Mouse (Mus musculus): ENCODE measurements around the gene Fmo6. TPM values are rescaled to one million over a fixed set of nuclear protein-coding genes. Genes with fewer than 3 reads are reported as not detected.
A peak's percentile ranks its signal among the peaks of the same experiment; 100 is the strongest.

The Fmo6 gene
- not detected for total RNA-seq (2021)
- long read RNA-seq, experiment 1 = 0 reads
- long read RNA-seq, experiment 2 = 0 reads

GRCm38 (mm10) chr1:162937415-162937814 lies at the start of gene Fmo6:
Gene Fmo6, minus strand, starts transcription at chr1:162937515.
- no peak for TF ChIP-seq CTCF (IDR thresholded peaks at IDR 0.05)
- intact Hi-C loops (cut with DNase I) = loop anchor here (5.0 kb wide), 1 partner anchor 40 kb away; the partner anchor contains the start of gene Fmo2
- Histone ChIP-seq H3K27ac (peak within 1 kb of the TSS; percentile 68), H3K4me3 (no peak within 1 kb of the TSS)
- no peak for DNase-seq

GRCm38 (mm10) chr1:162986777-162987176 lies 49.5 kb upstream of the Fmo6 start:
- Histone ChIP-seq H3K4me3 (no peak overlapping the region), H3K27ac (no peak overlapping the region)
- DNase-seq = no peak
- TF ChIP-seq CTCF (IDR thresholded peaks at IDR 0.05) = no peak
- intact Hi-C loops (cut with DNase I) = no loop called here

GRCm38 (mm10) chr1:162986121-162986748 lies 48.9 kb upstream of the Fmo6 start:
- Histone ChIP-seq H3K4me3 (no peak overlapping the region), H3K27ac (no peak overlapping the region)
- DNase-seq = no peak
- intact Hi-C loops (cut with DNase I) = no loop called here
- TF ChIP-seq CTCF (IDR thresholded peaks at IDR 0.05) = no peak

GRCm38 (mm10) chr1:162984428-162984827 lies 47.1 kb upstream of the Fmo6 start, which contains the start of gene Fmo3:
Gene Fmo3, minus strand, starts transcription at chr1:162984528.
- no peak for TF ChIP-seq CTCF (IDR thresholded peaks at IDR 0.05)
- H3K27ac ChIP-seq = no peak within 1 kb of the TSS
- no peak within 1 kb of the TSS for H3K4me3 ChIP-seq
- no peak for DNase-seq
- intact Hi-C loops (cut with DNase I) = no loop called here

- no peak for DNase-seq
- TF ChIP-seq CTCF (IDR thresholded peaks at IDR 0.05) = no peak
- H3K4me3 ChIP-seq = no peak overlapping the region
- intact Hi-C loops (cut with DNase I) = no loop called here
- H3K27ac ChIP-seq = no peak overlapping the region
Observed at GRCm38 (mm10) chr1:162963556-162963955, 26.2 kb upstream of the Fmo6 start.

- no peak for TF ChIP-seq CTCF (IDR thresholded peaks at IDR 0.05)
- intact Hi-C loops (cut with DNase I) = no loop called here
- no peak overlapping the region for H3K4me3 ChIP-seq
- no peak overlapping the region; the same call in 1 of the 2 replicates for H3K27ac ChIP-seq
- no peak for DNase-seq
Observed at GRCm38 (mm10) chr1:162957422-162957821, 20.1 kb upstream of the Fmo6 start.

- DNase-seq = no peak
- Histone ChIP-seq H3K27ac (peak overlapping the region; percentile 61), H3K4me3 (no peak overlapping the region)
- intact Hi-C loops (cut with DNase I) = no loop called here
- TF ChIP-seq CTCF (IDR thresholded peaks at IDR 0.05) = no peak
Observed at GRCm38 (mm10) chr1:162953079-162953478, 15.8 kb upstream of the Fmo6 start.

- no peak for DNase-seq
- H3K27ac ChIP-seq = no peak overlapping the region
- TF ChIP-seq CTCF (IDR thresholded peaks at IDR 0.05) = no peak
- no peak overlapping the region for H3K4me3 ChIP-seq
- intact Hi-C loops (cut with DNase I) = no loop called here
Observed at GRCm38 (mm10) chr1:162949763-162950162, 12.4 kb upstream of the Fmo6 start.

GRCm38 (mm10) chr1:162947934-162948333 lies 10.6 kb upstream of the Fmo6 start:
- TF ChIP-seq CTCF (IDR thresholded peaks at IDR 0.05) = no peak
- intact Hi-C loops (cut with DNase I) = no loop called here
- Histone ChIP-seq H3K27ac (no peak overlapping the region), H3K4me3 (no peak overlapping the region)
- no peak for DNase-seq

- intact Hi-C loops (cut with DNase I) = no loop called here
- Histone ChIP-seq H3K27ac (no peak overlapping the region), H3K4me3 (no peak overlapping the region)
- no peak for DNase-seq
- TF ChIP-seq CTCF (IDR thresholded peaks at IDR 0.05) = no peak
Observed at GRCm38 (mm10) chr1:162946837-162947558, 9.7 kb upstream of the Fmo6 start.

- H3K4me3 ChIP-seq = no peak overlapping the region
- intact Hi-C loops (cut with DNase I) = no loop called here
- TF ChIP-seq CTCF (IDR thresholded peaks at IDR 0.05) = no peak
- DNase-seq = no peak
- no peak overlapping the region for H3K27ac ChIP-seq
Observed at GRCm38 (mm10) chr1:162943700-162944099, 6.4 kb upstream of the Fmo6 start.

- peak; percentile 35 for DNase-seq
- intact Hi-C loops (cut with DNase I) = loop anchor here (5.0 kb wide), 1 partner anchor 42 kb away; the partner anchor contains the start of gene Fmo2
- H3K27ac ChIP-seq = peak overlapping the region; percentile 68
- H3K4me3 ChIP-seq = no peak overlapping the region
- TF ChIP-seq CTCF (IDR thresholded peaks at IDR 0.05) = no peak
Observed at GRCm38 (mm10) chr1:162938696-162939351, 1.5 kb upstream of the Fmo6 start.

Data from gastrocnemius, adult 2 months (tissue).